ENCODE assay signal across 22 mouse cellular contexts in genomic region chr12:31090882-31091640, GRCm38 (mm10). TPM values are rescaled to one million over a fixed set of nuclear protein-coding genes. Genes with fewer than 3 reads are reported as not detected.
A peak's percentile ranks its signal among the peaks of the same experiment; 100 is the strongest.
DNase-seq lines count a peak whose midpoint lies in the region; ATAC-seq and TF ChIP-seq lines count a peak whose summit lies in the region.
"Had no signal": no experiment of that assay in that cellular context is flagged by ENCODE, and none has a peak within 500 bp of the region (broad histone marks: within the 10 kb centered on the region; RNA-seq: fewer than 3 reads in every experiment).

No protein-coding gene starts in this region.

- WGBS in heart, embryonic 11.5 days (ENCODE audit: insufficient replicate concordance): 65% methylated on average over 11 of the region's 11 CpGs
- WGBS in midbrain, postnatal 0 days: 77% methylated on average over 11 of the region's 11 CpGs

- no peaks in the 10 kb centered on the region for H3K36me3 ChIP-seq in heart, embryonic 11.5 days (ENCODE audit: control insufficient read depth, insufficient read depth, low read length)
- no peaks in the 10 kb centered on the region for H3K36me3 ChIP-seq in midbrain, postnatal 0 days (ENCODE audit: insufficient read depth, low read length)
- H3K36me3 ChIP-seq: embryonic facial prominence, embryonic 13.5 days; forebrain, embryonic 12.5 days; heart, embryonic 15.5 days; hindbrain, embryonic 12.5 days had no signal

- H3K9ac ChIP-seq in heart, embryonic 11.5 days (ENCODE audit: low read depth, low read length): no peak overlapping the region
- H3K9ac ChIP-seq in midbrain, postnatal 0 days (replicated peaks; ENCODE audit: low read length, poor library complexity, severe bottlenecking): no peak overlapping the region
- H3K9ac ChIP-seq: embryonic facial prominence, embryonic 13.5 days; forebrain, embryonic 12.5 days; heart, embryonic 15.5 days; hindbrain, embryonic 12.5 days had no signal

- no peaks in the 10 kb centered on the region for H3K9me3 ChIP-seq in heart, embryonic 11.5 days (replicated peaks; ENCODE audit: control insufficient read depth, low read length)
- H3K9me3 ChIP-seq in midbrain, postnatal 0 days (ENCODE audit: low read length): no peaks in the 10 kb centered on the region
- H3K9me3 ChIP-seq: embryonic facial prominence, embryonic 13.5 days; forebrain, embryonic 12.5 days; heart, embryonic 15.5 days; hindbrain, embryonic 12.5 days had no signal

- no peak overlapping the region for H3K4me2 ChIP-seq in heart, embryonic 11.5 days
- no peak overlapping the region for H3K4me2 ChIP-seq in midbrain, postnatal 0 days (ENCODE audit: low read depth, low read length, poor library complexity, severe bottlenecking)
- H3K4me2 ChIP-seq: embryonic facial prominence, embryonic 13.5 days; forebrain, embryonic 12.5 days; heart, embryonic 15.5 days; hindbrain, embryonic 12.5 days had no signal

- TF ChIP-seq CTCF in midbrain, postnatal 0 days (IDR thresholded peaks at IDR 0.05): no peak

- no peaks in the 10 kb centered on the region; the same call in 1 of the 2 replicates for H3K4me1 ChIP-seq in heart, embryonic 11.5 days (ENCODE audit: control insufficient read depth, insufficient read depth, low read length)
- no peaks in the 10 kb centered on the region for H3K4me1 ChIP-seq in midbrain, postnatal 0 days (ENCODE audit: insufficient read depth, low read length)
- H3K4me1 ChIP-seq: embryonic facial prominence, embryonic 13.5 days; hindbrain, embryonic 12.5 days had no signal

- intact Hi-C loops in heart, postnatal 10 days (cut with DNase I): no loop called here

- peak; percentile 59 to 62 for DNase-seq in heart, postnatal 10 days
- peak; percentile 70 for DNase-seq in adrenal gland, adult 2 months
- peak; percentile 58 for DNase-seq in adrenal gland, adult 8-10 months
- DNase-seq in adrenal gland, postnatal 36 days: peak; percentile 62
- no peak for DNase-seq in midbrain, postnatal 0 days (ENCODE audit: low spot score)
- DNase-seq in thymus, postnatal 0 days (ENCODE audit: low spot score): no peak
- no peak for DNase-seq in lung, postnatal 36 days
- DNase-seq: cerebellum, adult 11 months; cerebellum, adult 8-10 months; cerebellum, postnatal 14 days; gastrocnemius, postnatal 10 days had no signal

- no peaks in the 10 kb centered on the region for H3K27me3 ChIP-seq in heart, embryonic 11.5 days (ENCODE audit: control insufficient read depth, insufficient read depth, low read length)
- H3K27me3 ChIP-seq in midbrain, postnatal 0 days (ENCODE audit: insufficient read depth, low read length): no peaks in the 10 kb centered on the region
- H3K27me3 ChIP-seq: embryonic facial prominence, embryonic 13.5 days; forebrain, embryonic 12.5 days; heart, embryonic 15.5 days; hindbrain, embryonic 12.5 days had no signal

- no peak overlapping the region for H3K27ac ChIP-seq in heart, embryonic 11.5 days (ENCODE audit: low read depth, low read length)
- H3K27ac ChIP-seq in midbrain, postnatal 0 days (ENCODE audit: low read depth, low read length): no peak overlapping the region
- H3K27ac ChIP-seq: embryonic facial prominence, embryonic 13.5 days; forebrain, embryonic 12.5 days; heart, embryonic 15.5 days; hindbrain, embryonic 12.5 days had no signal

- no peak overlapping the region for H3K4me3 ChIP-seq in heart, embryonic 11.5 days (ENCODE audit: low read depth, low read length)
- H3K4me3 ChIP-seq in midbrain, postnatal 0 days (ENCODE audit: low read depth, low read length): no peak overlapping the region
- H3K4me3 ChIP-seq: embryonic facial prominence, embryonic 13.5 days; forebrain, embryonic 12.5 days; heart, embryonic 15.5 days; hindbrain, embryonic 12.5 days had no signal

- no peak for ATAC-seq in heart, embryonic 11.5 days (replicated peaks; ENCODE audit: insufficient number of reproducible peaks, low FRiP score, low TSS enrichment)
- ATAC-seq in midbrain, postnatal 0 days (ENCODE audit: low FRiP score): no peak
- ATAC-seq: forebrain, embryonic 16.5 days; hindbrain, embryonic 16.5 days; inflammation-experienced regulatory T-cells, adult 6 months; intestine, postnatal 0 days had no signal

RNA-seq across cellular contexts. Expression of gene Fam110c, which starts 17.4 kb away (rescaled TPM):
- total RNA-seq in heart, postnatal 10 days (2021): under 1 TPM; 0.26 to 0.52 TPM
- 0.40 and 0.92 TPM in 2 replicates for polyA plus RNA-seq in heart, embryonic 11.5 days (2014; fragmentation: Nextera tagmentation; extraction: Ambion mirVana)
- under 1 TPM; 0.55 to 0.93 TPM for total RNA-seq in adrenal gland, adult 2 months (2021)
- 0.47 and 0.58 TPM in 2 replicates for polyA plus RNA-seq in adrenal gland, adult 2 months (2012; rRNA removed)
- total RNA-seq in adrenal gland, adult 8-10 months (2022): 1 to 10 TPM in 2 of 4 experiments, under 1 TPM in 2; 0.56 to 1.2 (median 0.86) TPM
- total RNA-seq in adrenal gland, postnatal 36 days (2021): under 1 TPM; 0.66 to 0.72 TPM
- total RNA-seq in midbrain, postnatal 0 days (2014; rRNA removed): not detected in 2 replicates
- polyA plus RNA-seq in midbrain, postnatal 0 days (2015; fragmentation: Nextera tagmentation; extraction: Ambion mirVana): 0.22 and 0.31 TPM in 2 replicates
- 0.19 and 0.26 TPM in 2 replicates for polyA plus RNA-seq in thymus, postnatal 0 days (2015; fragmentation: Nextera tagmentation; extraction: Ambion mirVana)
- polyA plus RNA-seq: brain, embryonic 14.5 days; cortical plate, adult 2 months had no signal

Comparison
In these comparisons a context has a peak if more than half of its experiments do, and no peak if none do; other contexts are left out.
1. DNase-seq: peak in heart, postnatal 10 days (2 of 2), adrenal gland, adult 2 months (single experiment), adrenal gland, adult 8-10 months (single experiment) and adrenal gland, postnatal 36 days (2 of 2); none in midbrain, postnatal 0 days (single experiment), thymus, postnatal 0 days (single experiment) and lung, postnatal 36 days (single experiment).